Mouse (Mus musculus): ENCODE results near the gene Fbln7. TPM values are rescaled to one million over a fixed set of nuclear protein-coding genes. Genes with fewer than 3 reads are reported as not detected.

Gene Fbln7
- polyA plus RNA-seq, 1 experiment from 2014 or later, result 4.0 TPM

GRCm38 (mm10) chr2:128903661-128904060, 40.9 kb downstream of the Fbln7 start:
- 59% methylated on average over 3 of the region's 3 CpGs for WGBS

GRCm38 (mm10) chr2:128914978-128915377, 52.2 kb downstream of the Fbln7 start:
- Histone ChIP-seq H3K36me3 (ENCODE audit: control insufficient read depth, insufficient read depth) (no peaks in the 10 kb centered on the region), H3K4me2 (replicated peaks; ENCODE audit: low read depth) (no peak overlapping the region), H3K9ac (ENCODE audit: low read depth, low read length) (no peak overlapping the region), H3K4me1 (replicated peaks; ENCODE audit: control insufficient read depth, insufficient read depth, low read length) (no peaks in the 10 kb centered on the region), H3K4me3 (ENCODE audit: low read depth, low read length) (no peak overlapping the region), H3K27me3 (replicated peaks; ENCODE audit: control insufficient read depth, insufficient read depth, low read length) (no peaks in the 10 kb centered on the region), H3K27ac (ENCODE audit: low read depth, low read length) (no peak overlapping the region), H3K9me3 (ENCODE audit: control insufficient read depth) (no peaks in the 10 kb centered on the region)
- TF ChIP-seq CTCF (IDR thresholded peaks at IDR 0.05; ENCODE audit: low read depth), result no peak
- WGBS, result 78% methylated on average over 4 of the region's 4 CpGs
- no peak for ATAC-seq

More at GRCm38 (mm10) chr2:128903661-128904060, 40.9 kb downstream of the Fbln7 start:
- TF ChIP-seq CTCF (IDR thresholded peaks at IDR 0.05; ENCODE audit: low read depth), result no peak
- Histone ChIP-seq H3K36me3 (ENCODE audit: control insufficient read depth, insufficient read depth) (no peaks in the 10 kb centered on the region), H3K27ac (ENCODE audit: low read depth, low read length) (no peak overlapping the region), H3K4me2 (replicated peaks; ENCODE audit: low read depth) (no peak overlapping the region), H3K4me3 (ENCODE audit: low read depth, low read length) (no peak overlapping the region), H3K9ac (ENCODE audit: low read depth, low read length) (no peak overlapping the region), H3K9me3 (ENCODE audit: control insufficient read depth) (no peaks in the 10 kb centered on the region), H3K27me3 (replicated peaks; ENCODE audit: control insufficient read depth, insufficient read depth, low read length) (no peaks in the 10 kb centered on the region), H3K4me1 (replicated peaks; ENCODE audit: control insufficient read depth, insufficient read depth, low read length) (no peaks in the 10 kb centered on the region)
- ATAC-seq, result no peak

- no peaks in the 10 kb centered on the region for H3K36me3 ChIP-seq (ENCODE audit: control insufficient read depth, insufficient read depth)
- no peak overlapping the region for H3K4me2 ChIP-seq (replicated peaks; ENCODE audit: low read depth)
- H3K9ac ChIP-seq (ENCODE audit: low read depth, low read length), result no peak overlapping the region
- no peak overlapping the region for H3K27ac ChIP-seq (ENCODE audit: low read depth, low read length)
- no peak for ATAC-seq
- no peaks in the 10 kb centered on the region for H3K4me1 ChIP-seq (replicated peaks; ENCODE audit: control insufficient read depth, insufficient read depth, low read length)
- H3K4me3 ChIP-seq (ENCODE audit: low read depth, low read length), result no peak overlapping the region
- WGBS, result 68% methylated on average over 3 of the region's 3 CpGs
- TF ChIP-seq CTCF (IDR thresholded peaks at IDR 0.05; ENCODE audit: low read depth), result no peak
- H3K9me3 ChIP-seq (ENCODE audit: control insufficient read depth), result no peaks in the 10 kb centered on the region
- no peaks in the 10 kb centered on the region for H3K27me3 ChIP-seq (replicated peaks; ENCODE audit: control insufficient read depth, insufficient read depth, low read length)
Observed at GRCm38 (mm10) chr2:128916528-128916927, 53.7 kb downstream of the Fbln7 start.

GRCm38 (mm10) chr2:128924799-128925198, 62.0 kb downstream of the Fbln7 start:
- no peak overlapping the region for H3K27ac ChIP-seq (ENCODE audit: low read depth, low read length)
- H3K9ac ChIP-seq (ENCODE audit: low read depth, low read length), result no peak overlapping the region
- 98% methylated on average over 4 of the region's 4 CpGs for WGBS
- TF ChIP-seq CTCF (IDR thresholded peaks at IDR 0.05; ENCODE audit: low read depth), result no peak
- H3K27me3 ChIP-seq (replicated peaks; ENCODE audit: control insufficient read depth, insufficient read depth, low read length), result no peaks in the 10 kb centered on the region
- H3K9me3 ChIP-seq (ENCODE audit: control insufficient read depth), result no peaks in the 10 kb centered on the region
- H3K4me3 ChIP-seq (ENCODE audit: low read depth, low read length), result no peak overlapping the region
- peaks cover 11% of the 10 kb centered on the region; the same call in 1 of the 2 replicates for H3K36me3 ChIP-seq (ENCODE audit: control insufficient read depth, insufficient read depth)
- ATAC-seq, result no peak
- H3K4me1 ChIP-seq (replicated peaks; ENCODE audit: control insufficient read depth, insufficient read depth, low read length), result no peaks in the 10 kb centered on the region
- no peak overlapping the region for H3K4me2 ChIP-seq (replicated peaks; ENCODE audit: low read depth)

- H3K9ac ChIP-seq (ENCODE audit: low read depth, low read length), result no peak overlapping the region
- peaks cover 11% of the 10 kb centered on the region; the same call in 1 of the 2 replicates for H3K36me3 ChIP-seq (ENCODE audit: control insufficient read depth, insufficient read depth)
- WGBS, result 83% methylated on average over 3 of the region's 3 CpGs
- no peak overlapping the region for H3K4me2 ChIP-seq (replicated peaks; ENCODE audit: low read depth)
- H3K9me3 ChIP-seq (ENCODE audit: control insufficient read depth), result no peaks in the 10 kb centered on the region
- TF ChIP-seq CTCF (IDR thresholded peaks at IDR 0.05; ENCODE audit: low read depth), result no peak
- no peaks in the 10 kb centered on the region for H3K27me3 ChIP-seq (replicated peaks; ENCODE audit: control insufficient read depth, insufficient read depth, low read length)
- H3K27ac ChIP-seq (ENCODE audit: low read depth, low read length), result no peak overlapping the region
- H3K4me1 ChIP-seq (replicated peaks; ENCODE audit: control insufficient read depth, insufficient read depth, low read length), result no peaks in the 10 kb centered on the region
- no peak overlapping the region for H3K4me3 ChIP-seq (ENCODE audit: low read depth, low read length)
- no peak for ATAC-seq
Observed at GRCm38 (mm10) chr2:128928446-128928845, 65.7 kb downstream of the Fbln7 start.

- no peaks in the 10 kb centered on the region for H3K9me3 ChIP-seq (ENCODE audit: control insufficient read depth)
- H3K27ac ChIP-seq (ENCODE audit: low read depth, low read length), result 0 out of 2 replicates have a peak overlapping the region, but pooled peaks have one; percentile 31
- no peak for TF ChIP-seq CTCF (IDR thresholded peaks at IDR 0.05; ENCODE audit: low read depth)
- H3K4me3 ChIP-seq (ENCODE audit: low read depth, low read length), result no peak overlapping the region
- H3K4me2 ChIP-seq (replicated peaks; ENCODE audit: low read depth), result no peak overlapping the region
- H3K4me1 ChIP-seq (replicated peaks; ENCODE audit: control insufficient read depth, insufficient read depth, low read length), result no peaks in the 10 kb centered on the region
- peaks cover 13% of the 10 kb centered on the region; the same call in 1 of the 2 replicates for H3K36me3 ChIP-seq (ENCODE audit: control insufficient read depth, insufficient read depth)
- peak; percentile 76 for ATAC-seq
- no peak overlapping the region for H3K9ac ChIP-seq (ENCODE audit: low read depth, low read length)
- H3K27me3 ChIP-seq (replicated peaks; ENCODE audit: control insufficient read depth, insufficient read depth, low read length), result no peaks in the 10 kb centered on the region
Observed at GRCm38 (mm10) chr2:128930704-128931103, 67.9 kb downstream of the Fbln7 start.

- H3K36me3 ChIP-seq (ENCODE audit: control insufficient read depth, insufficient read depth), result peaks cover 15% of the 10 kb centered on the region; the same call in 1 of the 2 replicates
- H3K4me2 ChIP-seq (replicated peaks; ENCODE audit: low read depth), result no peak overlapping the region
- no peak for TF ChIP-seq CTCF (IDR thresholded peaks at IDR 0.05; ENCODE audit: low read depth)
- H3K27ac ChIP-seq (ENCODE audit: low read depth, low read length), result no peak overlapping the region
- 63% methylated on average over 3 of the region's 3 CpGs for WGBS
- no peak overlapping the region for H3K4me3 ChIP-seq (ENCODE audit: low read depth, low read length)
- no peaks in the 10 kb centered on the region for H3K9me3 ChIP-seq (ENCODE audit: control insufficient read depth)
- H3K27me3 ChIP-seq (replicated peaks; ENCODE audit: control insufficient read depth, insufficient read depth, low read length), result no peaks in the 10 kb centered on the region
- ATAC-seq, result no peak
- H3K9ac ChIP-seq (ENCODE audit: low read depth, low read length), result no peak overlapping the region
- no peaks in the 10 kb centered on the region for H3K4me1 ChIP-seq (replicated peaks; ENCODE audit: control insufficient read depth, insufficient read depth, low read length)
Observed at GRCm38 (mm10) chr2:128936256-128936655, 73.5 kb downstream of the Fbln7 start.

All from intestine, postnatal 0 days (tissue).